Mouse (Mus musculus) kidney, embryonic 14.5 days (tissue): ENCODE results near the gene Casr. TPM values are rescaled to one million over a fixed set of nuclear protein-coding genes. Genes with fewer than 3 reads are reported as not detected.

Experiments
- ATAC-seq: fragments of 200-750 bp; cut with Nextera tagmentation; 2 replicates; pipeline ENCODE4 v1.8.0; 2017; ENCODE audit warnings: moderate number of reproducible peaks, mild to moderate bottlenecking, moderate TSS enrichment, moderate library complexity; ENCODE audit not compliant: low FRiP score, low TSS enrichment
- H3K27ac ChIP-seq: fragments of 300-500 bp; sonication (generic); 2 replicates; pipeline ENCODE4 v1.5.1; 2014; ENCODE audit warnings: low read depth, mild to moderate bottlenecking, low read length, moderate library complexity, mixed read lengths
- H3K27me3 ChIP-seq: fragments of 300-500 bp; sonication (generic); 2 replicates; pipeline ENCODE4 v1.6.1; 2014; ENCODE audit warnings: mild to moderate bottlenecking, low read length; ENCODE audit not compliant: control insufficient read depth, insufficient read depth
- H3K36me3 ChIP-seq: fragments of 300-500 bp; sonication (generic); 2 replicates; pipeline ENCODE4 v1.6.1; 2014; ENCODE audit warnings: low read length, mixed read lengths; ENCODE audit not compliant: control insufficient read depth, insufficient read depth
- H3K4me1 ChIP-seq: fragments of 300-500 bp; sonication (generic); 2 replicates; pipeline ENCODE4 v1.6.1; 2014; ENCODE audit warnings: low read length, mixed read lengths; ENCODE audit not compliant: control insufficient read depth, insufficient read depth
- H3K4me2 ChIP-seq: fragments of 300-500 bp; sonication (generic); replicated peaks from 2 replicates; pipeline ENCODE4 v1.6.1; 2014; ENCODE audit warnings: low read depth, mild to moderate bottlenecking, low read length
- H3K4me3 ChIP-seq: fragments of 300-500 bp; sonication (generic); 2 replicates; pipeline ENCODE4 v1.5.1; 2014; ENCODE audit warnings: mild to moderate bottlenecking, low read length
- H3K9ac ChIP-seq: fragments of 300-500 bp; sonication (generic); 2 replicates; pipeline ENCODE4 v1.6.1; 2014; ENCODE audit warnings: low read depth, mild to moderate bottlenecking, low read length, moderate library complexity
- H3K9me3 ChIP-seq: fragments of 300-500 bp; sonication (generic); 2 replicates; pipeline ENCODE4 v1.6.1; 2016; ENCODE audit warnings: low read length; ENCODE audit not compliant: control insufficient read depth
- WGBS: fragments of 180-500 bp; shearing (Covaris S2); extraction: QIAGEN DNeasy Blood & Tissue Kit; methylation state at CpG from one replicate; pipeline ENCODE4 v1.1.7; 2014; 5-methylcytosine and 5-hydroxymethylcytosine counted together
- polyA plus RNA-seq: library from polyadenylated mRNA; unstranded; fragments of >200 nt; fragmentation: Nextera tagmentation; extraction: Ambion mirVana; gene quantifications from 2 replicates; pipeline ENCODE4 v1.2.1, GENCODE M21; 2014

Casr gene
- polyA plus RNA-seq, 1 experiment from 2014 or later = 0.34 TPM

- Histone ChIP-seq H3K36me3 (no peaks in the 10 kb centered on the region), H3K9ac (no peak overlapping the region), H3K9me3 (peaks cover 6% of the 10 kb centered on the region; the same call in 1 of the 2 replicates), H3K4me2 (no peak overlapping the region), H3K27ac (no peak overlapping the region), H3K4me3 (no peak overlapping the region), H3K27me3 (no peaks in the 10 kb centered on the region), H3K4me1 (no peaks in the 10 kb centered on the region)
- no peak for ATAC-seq
- WGBS = 74% methylated on average over 10 of the region's 10 CpGs
Observed at GRCm38 (mm10) chr16:36555672-36556165, 6.2 kb downstream of the Casr start.

GRCm38 (mm10) chr16:36553624-36554023 lies 8.3 kb downstream of the Casr start:
- peaks cover 6% of the 10 kb centered on the region; the same call in 1 of the 2 replicates for H3K9me3 ChIP-seq
- no peaks in the 10 kb centered on the region for H3K27me3 ChIP-seq
- WGBS = 94% methylated on average over 3 of the region's 3 CpGs
- no peaks in the 10 kb centered on the region for H3K36me3 ChIP-seq
- H3K27ac ChIP-seq = no peak overlapping the region
- H3K9ac ChIP-seq = no peak overlapping the region
- ATAC-seq = no peak
- no peak overlapping the region for H3K4me3 ChIP-seq
- H3K4me1 ChIP-seq = no peaks in the 10 kb centered on the region
- no peak overlapping the region for H3K4me2 ChIP-seq

GRCm38 (mm10) chr16:36545333-36545732 lies 16.6 kb downstream of the Casr start:
- no peaks in the 10 kb centered on the region for H3K9me3 ChIP-seq
- no peak overlapping the region for H3K4me2 ChIP-seq
- no peaks in the 10 kb centered on the region for H3K27me3 ChIP-seq
- H3K27ac ChIP-seq = no peak overlapping the region
- no peaks in the 10 kb centered on the region for H3K4me1 ChIP-seq
- H3K4me3 ChIP-seq = no peak overlapping the region
- H3K9ac ChIP-seq = no peak overlapping the region
- peak; percentile 65 for ATAC-seq
- 52% methylated on average over 4 of the region's 4 CpGs for WGBS
- no peaks in the 10 kb centered on the region for H3K36me3 ChIP-seq

- Histone ChIP-seq H3K27me3 (no peaks in the 10 kb centered on the region), H3K4me1 (no peaks in the 10 kb centered on the region), H3K36me3 (no peaks in the 10 kb centered on the region), H3K4me2 (no peak overlapping the region), H3K4me3 (no peak overlapping the region), H3K9me3 (no peaks in the 10 kb centered on the region), H3K9ac (no peak overlapping the region), H3K27ac (no peak overlapping the region)
- 69% methylated on average over 3 of the region's 3 CpGs for WGBS
- peak; percentile 56; the same call in 1 of the 2 replicates for ATAC-seq
Observed at GRCm38 (mm10) chr16:36543091-36543490, 18.9 kb downstream of the Casr start.

GRCm38 (mm10) chr16:36540834-36541233 lies 21.1 kb downstream of the Casr start:
- no peak for ATAC-seq
- Histone ChIP-seq H3K9me3 (no peaks in the 10 kb centered on the region), H3K27me3 (no peaks in the 10 kb centered on the region), H3K36me3 (no peaks in the 10 kb centered on the region), H3K4me2 (no peak overlapping the region), H3K4me3 (no peak overlapping the region), H3K9ac (no peak overlapping the region), H3K27ac (no peak overlapping the region), H3K4me1 (no peaks in the 10 kb centered on the region)
- 76% methylated on average over 6 of the region's 6 CpGs for WGBS

GRCm38 (mm10) chr16:36532981-36533687 lies 28.8 kb downstream of the Casr start:
- Histone ChIP-seq H3K9ac (no peak overlapping the region), H3K27ac (0 out of 2 replicates have a peak overlapping the region, but pooled peaks have one; percentile 1), H3K36me3 (no peaks in the 10 kb centered on the region), H3K4me3 (no peak overlapping the region), H3K27me3 (no peaks in the 10 kb centered on the region), H3K4me1 (peaks cover 9% of the 10 kb centered on the region; the same call in 1 of the 2 replicates), H3K9me3 (no peaks in the 10 kb centered on the region), H3K4me2 (no peak overlapping the region)
- 40% methylated on average over 11 of the region's 11 CpGs for WGBS
- peak; percentile 86 for ATAC-seq

GRCm38 (mm10) chr16:36532046-36532445 lies 29.9 kb downstream of the Casr start:
- H3K4me3 ChIP-seq = no peak overlapping the region
- no peak for ATAC-seq
- H3K36me3 ChIP-seq = no peaks in the 10 kb centered on the region
- no peak overlapping the region for H3K27ac ChIP-seq
- H3K9ac ChIP-seq = no peak overlapping the region
- no peak overlapping the region for H3K4me2 ChIP-seq
- H3K27me3 ChIP-seq = no peaks in the 10 kb centered on the region
- WGBS = 54% methylated on average over 4 of the region's 4 CpGs
- H3K4me1 ChIP-seq = peaks cover 15% of the 10 kb centered on the region
- no peaks in the 10 kb centered on the region for H3K9me3 ChIP-seq

- Histone ChIP-seq H3K4me2 (no peak overlapping the region), H3K27ac (no peak overlapping the region), H3K9ac (no peak overlapping the region), H3K4me3 (no peak overlapping the region), H3K9me3 (no peaks in the 10 kb centered on the region), H3K36me3 (no peaks in the 10 kb centered on the region), H3K4me1 (peaks cover 16% of the 10 kb centered on the region), H3K27me3 (no peaks in the 10 kb centered on the region)
- ATAC-seq = no peak
- 77% methylated on average over 5 of the region's 5 CpGs for WGBS
Observed at GRCm38 (mm10) chr16:36531630-36532029, 30.3 kb downstream of the Casr start.
